Mouse (Mus musculus) hindbrain, embryonic 13.5 days (tissue): ENCODE measurements around the gene Pitx1. TPM values are rescaled to one million over a fixed set of nuclear protein-coding genes. Genes with fewer than 3 reads are reported as not detected.

Experiments
- ATAC-seq: fragments of 200-750 bp; cut with Nextera tagmentation; 2 replicates; pipeline ENCODE4 v1.8.0; 2017; ENCODE audit warnings: moderate TSS enrichment; ENCODE audit not compliant: low FRiP score
- H3K27ac ChIP-seq: fragments of 300-500 bp; sonication (generic); 2 replicates; pipeline ENCODE4 v1.5.1; 2015; ENCODE audit warnings: inconsistent platforms, mild to moderate bottlenecking, moderate library complexity
- H3K27me3 ChIP-seq: fragments of 300-500 bp; sonication (generic); 2 replicates; pipeline ENCODE4 v1.6.1; 2015; ENCODE audit warnings: mild to moderate bottlenecking, inconsistent platforms
- H3K36me3 ChIP-seq: fragments of 300-500 bp; sonication (generic); 2 replicates; pipeline ENCODE4 v1.6.1; 2015; ENCODE audit warnings: mild to moderate bottlenecking, inconsistent platforms
- H3K4me1 ChIP-seq: fragments of 300-500 bp; sonication (generic); replicated peaks from 2 replicates; pipeline ENCODE4 v1.6.1; 2015; ENCODE audit warnings: inconsistent platforms
- H3K4me2 ChIP-seq: fragments of 300-500 bp; sonication (generic); 2 replicates; pipeline ENCODE4 v1.6.1; 2015; ENCODE audit warnings: inconsistent platforms, mild to moderate bottlenecking, moderate library complexity
- H3K4me3 ChIP-seq: fragments of 300-500 bp; sonication (generic); 2 replicates; pipeline ENCODE4 v1.5.1; 2015; ENCODE audit warnings: mild to moderate bottlenecking, inconsistent platforms
- H3K9ac ChIP-seq: fragments of 300-500 bp; sonication (generic); 2 replicates; pipeline ENCODE4 v1.6.1; 2015; ENCODE audit warnings: mild to moderate bottlenecking, inconsistent platforms
- H3K9me3 ChIP-seq: fragments of 300-500 bp; sonication (generic); 2 replicates; pipeline ENCODE4 v1.6.1; 2016; ENCODE audit warnings: inconsistent platforms
- WGBS: fragments of 180-500 bp; shearing (Covaris S2); methylation state at CpG from one replicate; pipeline ENCODE4 v1.1.7; 2015; 5-methylcytosine and 5-hydroxymethylcytosine counted together
- polyA plus RNA-seq: library from polyadenylated mRNA; unstranded; fragments of >200 nt; fragmentation: Nextera tagmentation; extraction: Ambion mirVana; gene quantifications from 2 replicates; pipeline ENCODE4 v1.2.1, GENCODE M21; 2015

Gene Pitx1
- polyA plus RNA-seq, result 0.22 and 1.3 TPM in 2 replicates

GRCm38 (mm10) chr13:55836142-55836625 is at the start of gene Pitx1:
Pitx1 (minus strand) TSS chr13:55836192.
- no peak within 1 kb of the TSS for H3K4me2 ChIP-seq
- H3K4me1 ChIP-seq, result peaks cover 25% of the 10 kb centered on the region
- WGBS, result under 1% methylated on average over 35 of the region's 36 CpGs
- no peak within 1 kb of the TSS for H3K9ac ChIP-seq
- H3K27ac ChIP-seq, result no peak within 1 kb of the TSS
- ATAC-seq, result no peak
- H3K4me3 ChIP-seq, result peak within 1 kb of the TSS; percentile 2; the same call in 1 of the 2 replicates
- no peaks in the 10 kb centered on the region for H3K36me3 ChIP-seq
- no peaks in the 10 kb centered on the region; the same call in 1 of the 2 replicates for H3K9me3 ChIP-seq
- H3K27me3 ChIP-seq, result peaks cover 100% of the 10 kb centered on the region

- H3K27me3 ChIP-seq, result peaks cover 13% of the 10 kb centered on the region; the same call in 1 of the 2 replicates
- no peaks in the 10 kb centered on the region for H3K4me1 ChIP-seq
- no peak for ATAC-seq
- no peak overlapping the region for H3K27ac ChIP-seq
- H3K9me3 ChIP-seq, result no peaks in the 10 kb centered on the region
- WGBS, result 67% methylated on average over 16 of the region's 16 CpGs
- no peak overlapping the region for H3K9ac ChIP-seq
- H3K36me3 ChIP-seq, result no peaks in the 10 kb centered on the region
- H3K4me2 ChIP-seq, result no peak overlapping the region
- no peak overlapping the region for H3K4me3 ChIP-seq
Measured at GRCm38 (mm10) chr13:55881431-55882202, 45.6 kb upstream of the Pitx1 start.

- Histone ChIP-seq H3K27ac (no peak overlapping the region), H3K9me3 (no peaks in the 10 kb centered on the region; the same call in 1 of the 2 replicates), H3K4me2 (no peak overlapping the region), H3K27me3 (peaks cover 19% of the 10 kb centered on the region; the same call in 1 of the 2 replicates), H3K4me1 (no peaks in the 10 kb centered on the region), H3K36me3 (no peaks in the 10 kb centered on the region), H3K4me3 (no peak overlapping the region), H3K9ac (no peak overlapping the region)
- ATAC-seq, result no peak
- 92% methylated on average over 4 of the region's 4 CpGs for WGBS
Measured at GRCm38 (mm10) chr13:55878353-55878752, 42.4 kb upstream of the Pitx1 start.

GRCm38 (mm10) chr13:55871410-55871809 is 35.4 kb upstream of the Pitx1 start:
- no peak overlapping the region for H3K9ac ChIP-seq
- H3K4me2 ChIP-seq, result no peak overlapping the region
- peaks cover 28% of the 10 kb centered on the region for H3K27me3 ChIP-seq
- peaks cover 4% of the 10 kb centered on the region; the same call in 1 of the 2 replicates for H3K4me1 ChIP-seq
- no peak overlapping the region for H3K27ac ChIP-seq
- H3K36me3 ChIP-seq, result no peaks in the 10 kb centered on the region
- H3K4me3 ChIP-seq, result no peak overlapping the region
- no peaks in the 10 kb centered on the region; the same call in 1 of the 2 replicates for H3K9me3 ChIP-seq
- no peak for ATAC-seq
- 80% methylated on average over 6 of the region's 7 CpGs for WGBS

GRCm38 (mm10) chr13:55870001-55870400 is 34.0 kb upstream of the Pitx1 start:
- Histone ChIP-seq H3K27me3 (peaks cover 33% of the 10 kb centered on the region), H3K27ac (no peak overlapping the region), H3K4me3 (no peak overlapping the region), H3K9me3 (no peaks in the 10 kb centered on the region; the same call in 1 of the 2 replicates), H3K4me2 (no peak overlapping the region), H3K4me1 (peaks cover 4% of the 10 kb centered on the region; the same call in 1 of the 2 replicates), H3K36me3 (no peaks in the 10 kb centered on the region), H3K9ac (no peak overlapping the region)
- WGBS, result 74% methylated on average over 1 of the region's 1 CpGs
- ATAC-seq, result no peak

- 49% methylated on average over 13 of the region's 13 CpGs for WGBS
- H3K9me3 ChIP-seq, result no peaks in the 10 kb centered on the region
- no peak overlapping the region for H3K9ac ChIP-seq
- peaks cover 4% of the 10 kb centered on the region; the same call in 1 of the 2 replicates for H3K4me1 ChIP-seq
- H3K4me2 ChIP-seq, result no peak overlapping the region
- H3K4me3 ChIP-seq, result no peak overlapping the region
- H3K36me3 ChIP-seq, result no peaks in the 10 kb centered on the region
- H3K27ac ChIP-seq, result no peak overlapping the region
- no peak for ATAC-seq
- H3K27me3 ChIP-seq, result peaks cover 47% of the 10 kb centered on the region
Measured at GRCm38 (mm10) chr13:55867540-55868103, 31.6 kb upstream of the Pitx1 start.

GRCm38 (mm10) chr13:55860483-55860882 is 24.5 kb upstream of the Pitx1 start:
- Histone ChIP-seq H3K9me3 (no peaks in the 10 kb centered on the region), H3K4me1 (peaks cover 5% of the 10 kb centered on the region), H3K27me3 (peaks cover 94% of the 10 kb centered on the region), H3K36me3 (no peaks in the 10 kb centered on the region), H3K4me3 (no peak overlapping the region), H3K4me2 (no peak overlapping the region), H3K27ac (no peak overlapping the region), H3K9ac (no peak overlapping the region)
- 71% methylated on average over 10 of the region's 10 CpGs for WGBS
- ATAC-seq, result no peak

- Histone ChIP-seq H3K27me3 (peaks cover 96% of the 10 kb centered on the region), H3K36me3 (no peaks in the 10 kb centered on the region), H3K4me3 (no peak overlapping the region), H3K27ac (no peak overlapping the region), H3K4me1 (peaks cover 5% of the 10 kb centered on the region), H3K4me2 (no peak overlapping the region), H3K9me3 (no peaks in the 10 kb centered on the region), H3K9ac (no peak overlapping the region)
- no peak for ATAC-seq
- WGBS, result 92% methylated on average over 5 of the region's 5 CpGs
Measured at GRCm38 (mm10) chr13:55858463-55858862, 22.5 kb upstream of the Pitx1 start.

GRCm38 (mm10) chr13:55855793-55856192 is 19.8 kb upstream of the Pitx1 start:
- H3K4me2 ChIP-seq, result no peak overlapping the region
- H3K4me1 ChIP-seq, result peaks cover 5% of the 10 kb centered on the region
- no peaks in the 10 kb centered on the region for H3K36me3 ChIP-seq
- H3K9ac ChIP-seq, result no peak overlapping the region
- peaks cover 99% of the 10 kb centered on the region for H3K27me3 ChIP-seq
- no peak overlapping the region for H3K27ac ChIP-seq
- no peak for ATAC-seq
- no peaks in the 10 kb centered on the region for H3K9me3 ChIP-seq
- H3K4me3 ChIP-seq, result no peak overlapping the region
- 67% methylated on average over 7 of the region's 7 CpGs for WGBS

- Histone ChIP-seq H3K4me3 (no peak overlapping the region), H3K4me2 (no peak overlapping the region), H3K27me3 (peaks cover 95% of the 10 kb centered on the region), H3K9me3 (no peaks in the 10 kb centered on the region), H3K27ac (no peak overlapping the region), H3K9ac (no peak overlapping the region), H3K4me1 (peaks cover 17% of the 10 kb centered on the region), H3K36me3 (no peaks in the 10 kb centered on the region)
- no peak for ATAC-seq
- WGBS, result 71% methylated on average over 3 of the region's 3 CpGs
Measured at GRCm38 (mm10) chr13:55852205-55852604, 16.2 kb upstream of the Pitx1 start.

GRCm38 (mm10) chr13:55850726-55851125 is 14.7 kb upstream of the Pitx1 start:
- 71% methylated on average over 5 of the region's 5 CpGs for WGBS
- no peak overlapping the region for H3K4me3 ChIP-seq
- H3K27ac ChIP-seq, result no peak overlapping the region
- H3K27me3 ChIP-seq, result peaks cover 95% of the 10 kb centered on the region
- no peak for ATAC-seq
- H3K9ac ChIP-seq, result no peak overlapping the region
- H3K4me1 ChIP-seq, result peaks cover 17% of the 10 kb centered on the region
- no peaks in the 10 kb centered on the region for H3K9me3 ChIP-seq
- H3K4me2 ChIP-seq, result no peak overlapping the region
- H3K36me3 ChIP-seq, result no peaks in the 10 kb centered on the region

- H3K4me3 ChIP-seq, result no peak overlapping the region
- no peak for ATAC-seq
- peaks cover 17% of the 10 kb centered on the region for H3K4me1 ChIP-seq
- H3K27me3 ChIP-seq, result peaks cover 93% of the 10 kb centered on the region
- H3K27ac ChIP-seq, result no peak overlapping the region
- H3K9me3 ChIP-seq, result peaks cover 3% of the 10 kb centered on the region; the same call in 1 of the 2 replicates
- 52% methylated on average over 13 of the region's 13 CpGs for WGBS
- H3K4me2 ChIP-seq, result no peak overlapping the region
- H3K9ac ChIP-seq, result no peak overlapping the region
- no peaks in the 10 kb centered on the region for H3K36me3 ChIP-seq
Measured at GRCm38 (mm10) chr13:55848604-55849190, 12.7 kb upstream of the Pitx1 start.
